Mouse (Mus musculus): Measurements from ENCODE around the gene Sycn. TPM values are rescaled to one million over a fixed set of nuclear protein-coding genes. Genes with fewer than 3 reads are reported as not detected.

The Sycn gene
- total RNA-seq, 2 experiments from 2014 or later = not detected

DNA sequence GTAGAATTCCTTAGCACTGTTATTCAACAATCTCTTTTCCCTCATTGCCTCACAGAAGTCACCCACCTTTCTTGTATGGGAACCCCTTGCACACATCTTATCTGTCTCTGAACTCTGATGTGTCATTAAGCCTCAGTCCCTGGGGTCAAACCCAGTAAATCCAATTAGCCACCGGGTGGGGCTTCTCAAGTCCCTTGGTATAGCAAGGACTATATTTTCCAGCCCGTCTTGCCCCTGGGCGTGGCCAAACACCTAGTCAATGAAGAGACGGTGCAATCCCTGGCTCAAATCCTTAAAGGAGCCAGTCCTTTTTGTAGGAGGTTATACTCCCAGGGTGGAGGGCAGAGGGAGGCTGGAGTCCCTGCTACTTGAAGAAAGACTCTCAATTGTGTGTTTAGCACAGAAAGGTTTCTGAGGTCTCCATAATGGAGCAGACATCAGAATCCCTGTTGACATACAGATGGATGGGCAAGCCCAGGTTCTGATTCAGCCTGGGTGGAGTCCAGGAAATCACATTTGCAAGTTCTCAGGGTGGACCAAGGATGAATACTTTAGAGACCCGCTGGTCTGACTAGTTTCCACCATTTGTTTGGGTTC lies 15.4 kb downstream of the Sycn start:
- intact Hi-C loops (cut with DNase I) = no loop called here
- DNase-seq (ENCODE audit: extremely low spot score in 1 of 2, low spot score in 2 of 2) = no peak

DNA sequence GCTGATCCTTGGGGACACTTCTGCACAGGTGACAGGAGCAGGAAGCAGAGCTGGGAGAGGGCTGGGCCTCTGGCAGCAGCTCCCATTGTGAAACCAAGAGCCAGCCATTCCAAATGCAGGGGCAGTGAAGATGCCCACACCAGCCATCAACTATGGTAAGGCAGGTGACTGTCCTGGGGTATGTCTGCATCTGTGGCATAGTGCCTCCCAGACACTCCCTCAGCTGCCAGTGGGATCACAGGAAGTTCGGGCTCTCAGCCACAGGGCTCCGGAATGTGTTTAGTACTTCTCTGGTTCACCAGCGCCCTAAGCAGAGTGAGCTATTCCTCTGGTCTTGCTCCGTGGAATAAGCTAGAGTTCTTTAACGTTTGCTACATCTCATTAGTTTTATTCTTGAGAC lies 16.4 kb downstream of the Sycn start:
- intact Hi-C loops (cut with DNase I) = no loop called here
- no peak for DNase-seq (ENCODE audit: extremely low spot score in 1 of 2, low spot score in 2 of 2)

DNA sequence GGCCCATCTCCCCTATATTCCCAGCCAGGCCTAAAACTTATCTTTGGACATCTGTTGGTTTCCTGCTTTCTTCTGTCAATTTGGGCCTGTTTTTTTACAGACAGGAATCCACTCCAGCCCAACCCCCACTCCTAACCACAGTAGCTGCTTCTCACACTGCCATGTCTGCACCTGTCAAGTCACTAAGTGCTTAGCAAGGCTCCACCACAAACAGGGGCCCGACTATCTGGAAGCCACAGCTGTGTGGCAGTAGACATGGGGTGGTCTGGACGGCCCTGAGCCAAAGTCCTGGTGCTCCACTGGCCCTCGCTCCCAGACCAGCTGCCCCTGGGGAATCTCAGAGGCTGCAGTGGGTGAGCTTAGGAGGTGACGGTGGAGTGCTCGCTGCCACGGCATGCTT lies 17.0 kb downstream of the Sycn start:
- no peak for DNase-seq (ENCODE audit: extremely low spot score in 1 of 2, low spot score in 2 of 2)

DNA sequence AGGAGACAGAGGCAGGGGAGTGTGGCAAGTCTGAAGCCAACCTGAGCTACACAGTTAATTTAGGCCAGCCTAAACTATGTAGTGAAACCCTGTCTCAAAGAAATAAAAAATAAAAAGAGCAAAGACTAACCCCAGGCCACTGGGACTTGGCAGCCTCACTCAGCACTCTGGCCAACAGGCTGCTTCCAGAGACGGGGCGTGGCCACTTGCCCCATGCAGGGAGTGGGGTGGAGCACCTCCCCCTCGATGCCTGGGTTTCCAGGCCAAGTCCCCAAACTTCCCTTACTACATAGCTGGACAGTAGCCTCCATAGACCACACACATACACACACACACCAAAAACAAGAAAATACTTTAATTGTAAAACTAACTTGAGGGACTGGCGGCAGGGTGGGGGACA lies 17.8 kb downstream of the Sycn start:
- intact Hi-C loops (cut with DNase I) = no loop called here
- peak in 1 of 2 experiments; percentile 72 for DNase-seq (ENCODE audit: extremely low spot score in 1 of 2, low spot score in 2 of 2)

More for the DNA sequence above, 17.0 kb downstream of the Sycn start:
- intact Hi-C loops (cut with DNase I) = no loop called here

DNA sequence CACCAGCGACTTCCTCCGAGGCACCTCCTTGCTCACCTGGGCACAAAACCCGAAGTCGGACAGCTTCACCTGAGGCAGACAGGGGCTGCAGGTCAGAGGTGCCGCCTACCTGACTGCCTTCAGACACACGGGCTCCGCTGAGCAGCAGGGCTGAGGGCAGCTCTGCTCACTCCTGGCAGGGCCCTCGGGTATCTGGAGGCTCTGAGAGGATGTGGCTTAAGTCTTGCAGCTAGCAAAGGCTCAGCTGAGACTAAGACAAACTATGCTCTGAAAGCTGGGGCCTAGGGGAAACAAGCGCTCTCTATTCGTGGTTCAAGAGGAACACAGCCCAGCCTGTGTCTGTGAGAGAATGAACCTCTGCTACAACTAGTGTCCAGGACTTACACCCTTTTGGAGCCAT lies 20.2 kb downstream of the Sycn start:
- no peak for DNase-seq (ENCODE audit: extremely low spot score in 1 of 2, low spot score in 2 of 2)

DNA sequence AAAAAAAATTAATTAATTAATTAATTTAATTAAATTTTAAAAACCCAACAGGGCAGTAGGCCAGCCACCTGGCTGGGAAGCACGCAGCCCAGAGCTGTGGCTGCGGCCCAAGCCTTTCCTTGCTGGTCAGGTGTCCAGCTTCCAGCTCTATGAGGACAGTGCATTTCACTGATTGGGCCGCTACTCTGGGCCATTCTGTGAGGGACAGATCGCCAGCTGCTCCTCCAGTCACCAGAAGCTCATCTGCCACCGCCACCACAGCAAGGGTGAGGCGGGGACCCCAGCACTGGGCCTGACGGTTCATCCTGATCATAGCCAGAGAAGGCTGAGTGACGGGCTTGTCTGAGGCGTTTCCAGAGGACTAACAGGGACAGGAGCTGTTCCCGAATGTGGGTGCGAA lies 21.3 kb downstream of the Sycn start:
- intact Hi-C loops (cut with DNase I) = no loop called here
- no peak for DNase-seq (ENCODE audit: extremely low spot score in 1 of 2, low spot score in 2 of 2)

More for the DNA sequence above, 20.2 kb downstream of the Sycn start:
- intact Hi-C loops (cut with DNase I) = no loop called here

DNA sequence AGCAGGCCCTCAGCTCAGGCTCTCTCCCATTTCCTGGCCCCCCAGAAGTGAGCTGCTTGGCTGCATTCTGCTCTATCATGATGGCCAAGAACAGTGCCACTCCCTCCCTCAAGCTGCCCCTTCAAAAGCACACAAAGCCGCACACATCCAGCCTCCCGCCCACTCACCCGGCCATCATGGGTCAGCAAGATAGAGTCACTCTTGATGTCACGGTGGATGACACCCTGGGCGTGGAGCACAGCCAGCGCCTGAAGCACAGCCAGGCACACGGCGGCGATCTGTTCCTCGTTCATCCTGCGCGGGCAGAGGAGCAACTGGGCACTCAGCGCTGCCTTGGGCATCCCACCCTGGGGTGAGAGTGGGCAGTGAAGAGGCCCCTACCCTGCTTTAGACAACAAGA lies 21.7 kb downstream of the Sycn start:
- intact Hi-C loops (cut with DNase I) = no loop called here
- no peak for DNase-seq (ENCODE audit: extremely low spot score in 1 of 2, low spot score in 2 of 2)

DNA sequence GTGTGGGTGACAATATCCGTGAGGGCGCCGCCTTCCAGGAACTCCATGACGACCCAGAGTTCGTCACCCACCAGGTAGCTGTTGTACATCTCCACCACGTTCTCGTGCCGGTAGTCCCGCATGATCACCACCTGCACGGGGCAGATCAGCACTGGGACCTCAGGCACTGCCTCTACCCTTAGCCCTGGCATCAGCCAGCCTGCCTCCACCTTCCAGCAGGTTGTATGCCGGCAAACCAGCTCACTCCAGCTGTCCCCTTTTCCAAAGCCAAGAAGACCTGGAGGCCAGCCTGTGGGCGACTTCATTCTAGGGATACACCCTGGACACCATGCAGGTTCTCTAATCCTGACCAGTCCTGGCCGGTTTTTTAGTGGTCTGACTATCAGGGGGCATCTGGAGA lies 22.3 kb downstream of the Sycn start:
- intact Hi-C loops (cut with DNase I) = no loop called here
- DNase-seq (ENCODE audit: extremely low spot score in 1 of 2, low spot score in 2 of 2) = no peak

DNA sequence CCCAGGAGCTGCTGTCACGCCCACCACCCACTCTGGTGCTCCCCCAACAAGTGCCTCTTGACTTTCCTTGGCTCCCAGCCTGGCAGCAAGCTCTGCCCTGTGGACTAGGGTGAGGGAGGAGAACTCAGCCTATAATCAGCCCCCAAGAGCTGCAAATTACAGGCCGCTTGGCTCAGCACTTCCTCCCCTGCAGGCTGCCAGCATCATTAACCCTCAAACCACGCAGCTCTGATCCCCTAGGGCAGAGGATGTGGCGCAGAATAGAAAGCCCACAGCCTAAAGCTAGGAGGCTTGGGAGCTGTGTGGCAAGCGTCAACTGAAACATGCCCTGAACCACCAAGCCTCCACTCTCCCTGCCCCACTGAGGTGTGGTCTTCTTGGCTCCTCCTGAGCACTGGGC lies 24.7 kb downstream of the Sycn start:
- DNase-seq (ENCODE audit: extremely low spot score in 1 of 2, low spot score in 2 of 2) = no peak
- intact Hi-C loops (cut with DNase I) = no loop called here

DNA sequence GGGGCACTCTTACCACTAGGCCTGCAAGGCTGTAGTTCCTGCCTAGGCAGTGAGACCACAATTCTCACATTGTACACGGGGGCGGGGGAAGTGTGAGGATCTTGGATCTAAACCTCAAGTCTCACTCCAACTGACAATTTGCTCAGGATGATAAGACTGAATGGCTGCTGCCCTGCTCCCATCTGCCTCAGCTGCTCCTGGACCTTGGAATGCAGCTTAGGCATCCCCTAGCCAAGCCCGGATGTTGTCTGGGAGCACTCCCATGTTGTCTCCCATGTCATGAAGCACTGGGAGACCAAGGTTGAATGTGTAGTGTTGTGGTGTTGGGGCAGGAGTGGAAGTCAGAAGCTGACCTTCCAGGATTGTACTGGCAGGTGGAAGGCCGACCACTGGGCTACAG lies 26.9 kb downstream of the Sycn start:
- DNase-seq (ENCODE audit: extremely low spot score in 1 of 2, low spot score in 2 of 2) = no peak
- intact Hi-C loops (cut with DNase I) = no loop called here

DNA sequence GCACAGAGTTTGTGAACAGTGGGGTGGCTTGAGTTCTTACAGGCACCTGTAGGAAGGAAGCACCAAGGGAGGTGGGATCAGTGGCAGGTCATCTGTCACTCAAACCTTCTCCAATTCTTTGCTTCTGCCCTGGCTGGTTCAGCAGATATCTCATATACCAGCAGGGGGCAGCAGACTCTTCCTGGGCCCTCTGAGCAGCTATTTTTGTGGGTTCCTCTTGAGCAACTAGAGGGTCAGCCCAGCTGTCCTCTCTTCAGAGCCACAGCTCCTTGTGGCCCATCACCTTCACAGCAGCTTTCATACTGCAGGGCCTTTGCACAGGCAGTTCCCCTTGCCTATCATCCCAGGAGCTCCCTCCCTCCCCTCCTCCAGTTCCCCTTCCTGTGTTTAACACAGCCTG lies 27.6 kb downstream of the Sycn start:
- intact Hi-C loops (cut with DNase I) = loop anchor here (2.0 kb wide), 1 partner anchor 33 kb away; no protein-coding TSS in a partner anchor
- no peak for DNase-seq (ENCODE audit: extremely low spot score in 1 of 2, low spot score in 2 of 2)

DNA sequence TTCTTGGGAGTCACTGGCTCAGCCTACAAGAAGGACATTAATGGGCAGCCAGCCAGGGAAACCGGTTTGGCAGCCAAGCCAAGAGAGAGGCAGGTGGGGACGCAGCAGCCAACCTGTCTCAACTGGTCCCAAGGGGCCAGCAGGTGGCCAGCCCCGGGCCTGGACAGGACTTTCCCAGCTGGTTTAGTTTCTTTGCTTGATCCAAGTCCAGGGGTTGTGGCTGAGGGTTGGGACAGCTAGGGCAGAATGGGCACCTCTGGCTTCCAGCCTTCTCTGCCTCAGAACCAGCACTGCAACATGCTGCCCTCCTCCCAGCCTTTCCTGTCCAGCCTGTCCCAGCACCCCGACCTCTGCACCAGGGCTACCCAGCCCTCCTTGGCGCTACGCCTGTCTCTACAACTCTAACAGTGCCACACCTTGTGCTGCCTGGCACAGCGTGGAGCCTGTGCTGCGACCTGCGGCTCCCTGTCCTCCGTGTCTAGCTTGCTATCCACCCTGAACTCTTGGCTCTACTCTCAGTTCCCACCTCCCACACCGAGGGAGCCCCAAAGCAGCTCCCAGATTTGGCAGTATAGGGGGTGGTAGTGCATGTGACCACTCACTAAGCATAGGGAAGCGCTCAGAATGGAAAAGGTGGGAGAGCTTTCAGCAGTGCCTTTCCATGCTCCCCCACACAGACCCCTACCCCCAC lies 29.8 kb downstream of the Sycn start:
- DNase-seq (ENCODE audit: extremely low spot score in 1 of 2, low spot score in 2 of 2) = no peak

DNA sequence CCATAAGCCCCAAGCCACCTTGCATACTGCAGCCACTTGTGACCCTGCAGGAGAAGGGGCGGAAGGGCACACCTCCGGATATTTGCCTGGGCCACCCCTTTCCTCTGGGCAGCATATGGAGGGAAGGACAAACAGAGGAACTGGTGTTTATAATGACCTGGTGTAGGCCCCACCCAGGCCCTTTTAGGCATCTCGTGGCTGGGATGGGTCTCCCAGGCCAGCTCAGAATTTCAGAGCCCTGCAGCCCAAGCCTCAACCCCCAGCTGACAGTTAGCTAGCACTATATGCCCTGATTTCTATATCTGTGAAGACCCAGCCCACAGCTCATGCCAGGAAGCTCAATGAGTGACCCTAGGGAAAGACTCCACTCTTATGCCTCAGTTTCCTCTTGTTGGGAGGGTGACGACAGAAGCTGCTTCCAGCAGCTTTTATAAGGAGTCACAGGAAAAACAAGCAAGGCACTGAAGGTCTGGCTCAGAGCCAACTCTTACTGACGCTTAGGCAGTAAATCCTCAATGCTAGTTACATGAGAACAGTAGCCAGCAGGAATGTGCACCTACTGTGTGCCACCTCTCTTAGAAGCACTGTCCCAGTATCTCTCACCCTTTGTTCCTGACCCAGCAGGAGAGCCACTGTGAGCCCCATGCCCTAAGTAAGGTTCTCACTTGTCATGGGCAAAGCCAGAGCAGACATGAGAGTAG lies 30.4 kb downstream of the Sycn start:
- intact Hi-C loops (cut with DNase I) = no loop called here
- no peak for DNase-seq (ENCODE audit: extremely low spot score in 1 of 2, low spot score in 2 of 2)

More for the DNA sequence above, 29.8 kb downstream of the Sycn start:
- intact Hi-C loops (cut with DNase I) = no loop called here

DNA sequence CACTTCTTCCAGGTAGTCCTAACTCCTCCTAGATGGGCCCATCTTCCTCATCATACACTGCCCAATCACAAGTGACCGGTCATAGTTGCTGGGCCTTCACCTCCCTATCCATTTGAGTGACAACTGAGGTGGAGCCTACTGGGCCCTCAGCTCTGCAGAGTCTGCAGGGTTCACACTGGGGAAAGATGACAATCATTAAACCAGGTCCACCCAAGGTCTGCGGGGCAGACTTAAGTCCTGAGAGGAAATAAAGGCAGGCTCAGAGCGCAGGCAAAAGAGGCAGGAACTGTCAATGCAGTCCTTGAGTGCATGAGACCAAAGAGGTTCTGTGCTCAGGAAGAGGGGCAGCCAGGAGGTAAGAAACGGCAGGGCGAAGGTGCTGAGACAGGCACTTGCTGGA lies 32.0 kb downstream of the Sycn start:
- intact Hi-C loops (cut with DNase I) = no loop called here
- DNase-seq (ENCODE audit: extremely low spot score in 1 of 2, low spot score in 2 of 2) = no peak

DNA sequence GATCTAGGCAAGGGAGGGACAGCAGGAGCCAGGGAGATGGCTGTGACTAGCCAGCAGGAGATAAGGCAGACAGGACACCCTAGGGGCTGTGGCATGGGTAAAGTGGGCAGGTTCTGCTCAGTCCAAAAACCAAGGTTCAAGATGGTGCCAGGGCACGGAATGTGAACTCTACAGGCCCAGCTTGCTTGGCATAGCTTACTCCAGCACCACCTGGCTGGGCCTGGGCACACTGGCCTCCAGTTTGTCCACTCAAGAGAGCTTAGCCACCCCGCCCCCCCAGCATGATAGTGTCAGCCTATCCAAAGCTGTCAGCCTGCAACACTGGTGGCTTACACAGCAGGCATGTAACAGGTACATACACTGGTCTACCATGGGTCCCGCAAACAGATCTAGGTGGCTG lies 32.6 kb downstream of the Sycn start:
- intact Hi-C loops (cut with DNase I) = no loop called here
- DNase-seq (ENCODE audit: extremely low spot score in 1 of 2, low spot score in 2 of 2) = no peak

DNA sequence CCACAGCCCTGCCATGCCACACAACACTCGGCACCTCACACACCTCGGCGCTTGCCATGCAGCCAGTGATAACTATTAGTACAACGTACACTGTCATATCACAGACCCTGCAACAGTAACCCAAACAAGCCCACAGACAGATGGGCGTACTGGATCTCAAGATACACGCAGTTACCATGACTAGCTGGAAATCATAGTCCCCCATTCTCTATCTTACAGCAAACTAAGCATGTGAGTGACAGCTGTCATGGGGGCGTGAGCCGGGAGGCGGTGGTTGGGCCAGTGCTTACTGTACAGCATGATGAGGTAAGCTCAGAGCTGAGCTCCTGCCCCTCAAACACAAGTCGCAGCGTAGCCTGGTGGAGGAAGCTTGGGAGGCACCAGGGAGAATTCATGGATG lies 34.9 kb downstream of the Sycn start:
- peak in 1 of 2 experiments; percentile 25 for DNase-seq (ENCODE audit: extremely low spot score in 1 of 2, low spot score in 2 of 2)
- intact Hi-C loops (cut with DNase I) = no loop called here

DNA sequence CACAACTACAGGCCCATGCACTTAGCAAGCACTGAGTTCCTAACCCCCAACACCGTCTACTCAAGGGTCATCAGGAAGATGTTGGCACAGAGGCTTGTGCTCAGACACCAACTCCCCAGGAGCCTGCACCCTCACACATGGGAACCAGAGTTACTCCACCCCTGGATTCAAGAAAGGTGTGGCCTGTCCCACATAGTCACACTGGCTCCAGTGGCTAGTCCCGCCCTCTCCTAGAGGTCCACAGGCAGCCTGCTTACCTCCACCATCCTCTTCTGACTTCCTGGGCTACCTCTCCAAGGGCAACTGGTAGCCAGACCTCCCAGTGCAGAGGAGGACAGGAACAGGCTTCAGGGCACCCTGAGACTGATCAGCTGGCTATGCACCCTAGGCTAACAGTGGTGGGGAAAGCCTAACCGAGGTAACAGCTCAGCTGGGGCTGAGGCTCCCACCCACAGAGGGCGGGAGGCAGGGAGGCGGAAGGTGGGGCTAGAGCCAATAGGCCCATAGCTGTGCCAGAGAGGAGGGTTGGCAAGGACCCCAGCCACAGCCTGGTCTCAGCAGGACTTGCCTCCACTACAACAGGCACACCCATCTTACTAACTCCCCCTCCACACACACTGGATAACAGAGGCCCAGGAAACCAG lies 35.7 kb downstream of the Sycn start:
- intact Hi-C loops (cut with DNase I) = no loop called here
- DNase-seq (ENCODE audit: extremely low spot score in 1 of 2, low spot score in 2 of 2) = peak in 1 of 2 experiments; percentile 74

DNA sequence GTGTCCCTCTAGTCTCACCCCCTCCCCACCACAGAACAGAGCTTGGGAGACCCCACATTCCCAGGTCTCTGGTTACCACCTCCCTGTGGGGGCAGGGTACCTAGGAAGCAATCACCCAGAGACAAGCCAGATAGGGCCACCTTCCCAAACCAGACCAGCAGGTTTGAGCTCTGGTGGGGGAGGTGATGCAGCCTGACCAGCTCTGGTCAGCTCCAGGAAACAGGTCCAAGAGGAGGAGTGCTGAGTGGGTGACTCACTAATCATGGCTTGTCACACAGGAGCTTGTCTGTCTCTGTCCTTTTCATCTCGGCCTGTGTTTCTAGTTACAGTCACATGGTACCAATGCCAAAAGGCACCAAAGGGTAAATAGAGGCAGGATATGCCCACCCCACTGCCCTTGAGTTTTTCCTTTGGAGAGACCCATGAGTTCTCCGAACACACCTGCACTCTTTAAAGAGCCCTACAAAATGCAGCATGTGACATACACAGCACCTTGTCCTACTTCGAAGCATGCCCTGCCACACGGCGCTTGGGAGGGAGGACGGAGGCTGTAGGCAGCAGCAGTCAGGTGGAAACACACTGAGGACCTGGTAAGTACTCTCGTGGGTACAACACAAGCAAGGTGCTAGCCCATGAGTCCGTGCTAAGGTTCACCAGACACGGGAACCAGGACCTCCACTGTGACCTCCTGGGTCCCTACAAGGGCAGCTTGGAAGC lies 37.3 kb downstream of the Sycn start:
- intact Hi-C loops (cut with DNase I) = no loop called here

DNA sequence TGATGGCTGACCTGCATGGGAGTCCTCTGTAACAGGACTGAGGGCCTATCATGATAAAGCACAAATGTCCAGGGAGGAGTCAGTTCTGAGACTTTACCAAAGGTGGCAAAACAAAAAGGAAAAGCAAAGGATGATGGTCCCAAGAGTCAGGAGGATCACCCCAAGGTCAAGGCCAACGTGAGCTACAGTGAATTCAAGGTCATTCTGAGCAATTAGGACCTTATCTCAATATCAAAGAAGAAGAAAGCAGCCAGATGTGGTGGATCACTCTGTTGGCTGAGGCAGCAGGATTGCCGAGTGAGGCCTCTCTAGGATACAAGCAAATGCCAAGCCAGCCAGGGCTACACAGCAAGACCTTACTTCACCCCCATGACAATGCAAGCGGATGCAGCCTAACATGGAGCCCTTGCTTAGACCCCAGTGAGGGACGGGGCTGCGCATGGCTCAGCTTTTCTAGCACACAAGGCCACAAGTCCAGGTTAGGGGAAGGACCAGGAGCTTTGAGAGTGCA lies 37.9 kb downstream of the Sycn start:
- intact Hi-C loops (cut with DNase I) = no loop called here
- DNase-seq (ENCODE audit: extremely low spot score in 1 of 2, low spot score in 2 of 2) = no peak

More for the DNA sequence above, 37.3 kb downstream of the Sycn start:
- DNase-seq (ENCODE audit: extremely low spot score in 1 of 2, low spot score in 2 of 2) = no peak
